Mouse (Mus musculus): ENCODE data around the gene Lrrc66. TPM values are rescaled to one million over a fixed set of nuclear protein-coding genes. Genes with fewer than 3 reads are reported as not detected.
A peak's percentile ranks its signal among the peaks of the same experiment; 100 is the strongest.
"Not testable (repeated sequence)": the region's sequence is repeated elsewhere in the genome, so short reads cannot be mapped to it uniquely, and the experiment has no call there.

The Lrrc66 gene
- polyA plus RNA-seq, 1 experiment from 2014 or later, result not detected

GRCm38 (mm10) chr5:73611071-73611470 lies 21.3 kb downstream of the Lrrc66 start:
- Histone ChIP-seq H3K27me3 (no peaks in the 10 kb centered on the region), H3K9me3 (replicated peaks) (no peaks in the 10 kb centered on the region; the same call in 1 of the 2 replicates), H3K9ac (no peak overlapping the region), H3K27ac (no peak overlapping the region), H3K4me3 (no peak overlapping the region), H3K36me3 (ENCODE audit: poor library complexity, severe bottlenecking) (no peaks in the 10 kb centered on the region), H3K4me2 (no peak overlapping the region), H3K4me1 (no peaks in the 10 kb centered on the region)
- WGBS, result 94% methylated on average over 4 of the region's 4 CpGs
- no peak for ATAC-seq

GRCm38 (mm10) chr5:73604964-73605363 lies 27.4 kb downstream of the Lrrc66 start:
- no peak overlapping the region for H3K4me2 ChIP-seq
- H3K9me3 ChIP-seq (replicated peaks), result no peaks in the 10 kb centered on the region; the same call in 1 of the 2 replicates
- H3K9ac ChIP-seq, result no peak overlapping the region
- no peak for ATAC-seq
- no peaks in the 10 kb centered on the region for H3K27me3 ChIP-seq
- no peak overlapping the region for H3K4me3 ChIP-seq
- H3K4me1 ChIP-seq, result peaks cover 16% of the 10 kb centered on the region
- WGBS, result 94% methylated on average over 6 of the region's 6 CpGs
- H3K27ac ChIP-seq, result no peak overlapping the region
- H3K36me3 ChIP-seq (ENCODE audit: poor library complexity, severe bottlenecking), result no peaks in the 10 kb centered on the region

GRCm38 (mm10) chr5:73604542-73604941 lies 27.8 kb downstream of the Lrrc66 start:
- Histone ChIP-seq H3K9ac (no peak overlapping the region), H3K4me1 (peaks cover 17% of the 10 kb centered on the region), H3K9me3 (replicated peaks) (no peaks in the 10 kb centered on the region; the same call in 1 of the 2 replicates), H3K27ac (no peak overlapping the region), H3K36me3 (ENCODE audit: poor library complexity, severe bottlenecking) (no peaks in the 10 kb centered on the region), H3K4me3 (no peak overlapping the region), H3K4me2 (no peak overlapping the region), H3K27me3 (no peaks in the 10 kb centered on the region)
- 81% methylated on average over 6 of the region's 6 CpGs for WGBS
- ATAC-seq, result no peak

- Histone ChIP-seq H3K36me3 (ENCODE audit: poor library complexity, severe bottlenecking) (no peaks in the 10 kb centered on the region), H3K4me1 (peaks cover 24% of the 10 kb centered on the region), H3K9ac (no peak overlapping the region), H3K27ac (no peak overlapping the region), H3K4me3 (no peak overlapping the region), H3K4me2 (no peak overlapping the region), H3K9me3 (replicated peaks) (no peaks in the 10 kb centered on the region; the same call in 1 of the 2 replicates), H3K27me3 (no peaks in the 10 kb centered on the region)
- 84% methylated on average over 3 of the region's 3 CpGs for WGBS
- no peak for ATAC-seq
Observed at GRCm38 (mm10) chr5:73602865-73603264, 29.5 kb downstream of the Lrrc66 start.

- Histone ChIP-seq H3K4me2 (no peak overlapping the region), H3K4me3 (no peak overlapping the region), H3K9me3 (replicated peaks) (no peaks in the 10 kb centered on the region), H3K9ac (no peak overlapping the region), H3K36me3 (ENCODE audit: poor library complexity, severe bottlenecking) (no peaks in the 10 kb centered on the region), H3K27me3 (no peaks in the 10 kb centered on the region), H3K4me1 (peaks cover 24% of the 10 kb centered on the region), H3K27ac (no peak overlapping the region)
- ATAC-seq, result 0 out of 2 replicates have a peak, but pooled peaks have one; percentile 50
- WGBS, result 23% methylated on average over 8 of the region's 8 CpGs
Observed at GRCm38 (mm10) chr5:73601361-73601763, 31.0 kb downstream of the Lrrc66 start.

GRCm38 (mm10) chr5:73599991-73600390 lies 32.3 kb downstream of the Lrrc66 start:
- H3K9me3 ChIP-seq (replicated peaks), result no peaks in the 10 kb centered on the region
- H3K4me2 ChIP-seq, result no peak overlapping the region
- no peak overlapping the region for H3K4me3 ChIP-seq
- 83% methylated on average over 2 of the region's 2 CpGs for WGBS
- peaks cover 24% of the 10 kb centered on the region for H3K4me1 ChIP-seq
- ATAC-seq, result no peak
- no peak overlapping the region for H3K27ac ChIP-seq
- no peaks in the 10 kb centered on the region for H3K36me3 ChIP-seq (ENCODE audit: poor library complexity, severe bottlenecking)
- no peak overlapping the region for H3K9ac ChIP-seq
- no peaks in the 10 kb centered on the region for H3K27me3 ChIP-seq

- Histone ChIP-seq H3K4me1 (peaks cover 24% of the 10 kb centered on the region), H3K36me3 (ENCODE audit: poor library complexity, severe bottlenecking) (no peaks in the 10 kb centered on the region), H3K27me3 (no peaks in the 10 kb centered on the region), H3K4me3 (no peak overlapping the region), H3K4me2 (no peak overlapping the region), H3K9ac (no peak overlapping the region), H3K9me3 (replicated peaks) (no peaks in the 10 kb centered on the region), H3K27ac (no peak overlapping the region)
- ATAC-seq, result peak; percentile 83
- 57% methylated on average over 5 of the region's 5 CpGs for WGBS
Observed at GRCm38 (mm10) chr5:73598943-73599695, 33.2 kb downstream of the Lrrc66 start.

- Histone ChIP-seq H3K9me3 (replicated peaks) (no peaks in the 10 kb centered on the region), H3K4me1 (peaks cover 14% of the 10 kb centered on the region), H3K36me3 (ENCODE audit: poor library complexity, severe bottlenecking) (no peaks in the 10 kb centered on the region), H3K4me3 (no peak overlapping the region), H3K27ac (no peak overlapping the region), H3K27me3 (no peaks in the 10 kb centered on the region), H3K4me2 (no peak overlapping the region), H3K9ac (no peak overlapping the region)
- ATAC-seq, result no peak
- 84% methylated on average over 3 of the region's 3 CpGs for WGBS
Observed at GRCm38 (mm10) chr5:73587119-73587518, 45.2 kb downstream of the Lrrc66 start.

GRCm38 (mm10) chr5:73586597-73586996 lies 45.7 kb downstream of the Lrrc66 start:
- no peak for ATAC-seq

GRCm38 (mm10) chr5:73585212-73586115 lies 46.9 kb downstream of the Lrrc66 start:
- 24% methylated on average over 7 of the region's 7 CpGs for WGBS
- Histone ChIP-seq H3K36me3 (ENCODE audit: poor library complexity, severe bottlenecking) (no peaks in the 10 kb centered on the region), H3K4me3 (no peak overlapping the region), H3K9me3 (replicated peaks) (no peaks in the 10 kb centered on the region), H3K27ac (peak overlapping the region; percentile 66), H3K4me2 (no peak overlapping the region), H3K27me3 (no peaks in the 10 kb centered on the region), H3K9ac (no peak overlapping the region), H3K4me1 (peaks cover 14% of the 10 kb centered on the region)
- ATAC-seq, result peak; percentile 81

More at GRCm38 (mm10) chr5:73586597-73586996, 45.7 kb downstream of the Lrrc66 start:
- H3K9me3 ChIP-seq (replicated peaks), result no peaks in the 10 kb centered on the region
- WGBS, result 64% methylated on average over 4 of the region's 4 CpGs
- H3K4me2 ChIP-seq, result no peak overlapping the region
- H3K27me3 ChIP-seq, result no peaks in the 10 kb centered on the region
- H3K4me1 ChIP-seq, result peaks cover 14% of the 10 kb centered on the region
- no peaks in the 10 kb centered on the region for H3K36me3 ChIP-seq (ENCODE audit: poor library complexity, severe bottlenecking)
- no peak overlapping the region for H3K9ac ChIP-seq
- H3K4me3 ChIP-seq, result no peak overlapping the region
- no peak overlapping the region for H3K27ac ChIP-seq

- ATAC-seq, H3K27ac ChIP-seq: not testable (repeated sequence)
Observed at GRCm38 (mm10) chr5:73584011-73584410, 48.3 kb downstream of the Lrrc66 start.

GRCm38 (mm10) chr5:73578131-73578530 lies 54.2 kb downstream of the Lrrc66 start:
- ATAC-seq, result no peak
- Histone ChIP-seq H3K4me2 (no peak overlapping the region), H3K36me3 (ENCODE audit: poor library complexity, severe bottlenecking) (no peaks in the 10 kb centered on the region), H3K4me3 (no peak overlapping the region), H3K27ac (no peak overlapping the region), H3K9me3 (replicated peaks) (no peaks in the 10 kb centered on the region; the same call in 1 of the 2 replicates), H3K9ac (no peak overlapping the region), H3K4me1 (no peaks in the 10 kb centered on the region), H3K27me3 (no peaks in the 10 kb centered on the region)
- WGBS, result 80% methylated on average over 3 of the region's 3 CpGs

More at GRCm38 (mm10) chr5:73584011-73584410, 48.3 kb downstream of the Lrrc66 start:
- H3K36me3 ChIP-seq (ENCODE audit: poor library complexity, severe bottlenecking); H3K9ac ChIP-seq; H3K4me3 ChIP-seq; H3K9me3 ChIP-seq (replicated peaks); H3K4me2 ChIP-seq; H3K27me3 ChIP-seq: not testable (repeated sequence)
- peaks cover 14% of the 10 kb centered on the region for H3K4me1 ChIP-seq
- 46% methylated on average over 6 of the region's 6 CpGs for WGBS
